Mouse (Mus musculus): ENCODE results near the gene Coil. TPM values are rescaled to one million over a fixed set of nuclear protein-coding genes. Genes with fewer than 3 reads are reported as not detected.

The Coil gene
- polyA plus RNA-seq, 1 experiment from 2014 or later = 24.2 TPM

- Histone ChIP-seq H3K27ac (ENCODE audit: low read depth, low read length) (no peak overlapping the region), H3K4me1 (ENCODE audit: control insufficient read depth, insufficient read depth, low read length) (no peaks in the 10 kb centered on the region), H3K36me3 (ENCODE audit: control insufficient read depth, insufficient read depth, low read length) (no peaks in the 10 kb centered on the region), H3K9me3 (ENCODE audit: control insufficient read depth, low read length) (no peaks in the 10 kb centered on the region), H3K4me3 (ENCODE audit: low read depth, low read length) (no peak overlapping the region), H3K4me2 (no peak overlapping the region), H3K27me3 (ENCODE audit: control insufficient read depth, insufficient read depth, low read length) (no peaks in the 10 kb centered on the region), H3K9ac (ENCODE audit: low read length) (no peak overlapping the region)
- DNase-seq (ENCODE audit: low spot score, missing footprints) (peak; percentile 51), ATAC-seq (ENCODE audit: low FRiP score) (no peak)
- 74% methylated on average over 10 of the region's 10 CpGs for WGBS
Measured at GRCm38 (mm10) chr11:89023477-89023876, 53.4 kb downstream of the Coil start.

GRCm38 (mm10) chr11:89024181-89024881 is 54.3 kb downstream of the Coil start:
- H3K4me1 ChIP-seq (ENCODE audit: control insufficient read depth, insufficient read depth, low read length) = no peaks in the 10 kb centered on the region
- no peak overlapping the region for H3K9ac ChIP-seq (ENCODE audit: low read length)
- no peak overlapping the region for H3K27ac ChIP-seq (ENCODE audit: low read depth, low read length)
- no peak overlapping the region for H3K4me2 ChIP-seq
- ATAC-seq (ENCODE audit: low FRiP score) (no peak), DNase-seq (ENCODE audit: low spot score, missing footprints) (no peak)
- no peak overlapping the region for H3K4me3 ChIP-seq (ENCODE audit: low read depth, low read length)
- no peaks in the 10 kb centered on the region for H3K27me3 ChIP-seq (ENCODE audit: control insufficient read depth, insufficient read depth, low read length)
- 81% methylated on average over 11 of the region's 11 CpGs for WGBS
- no peaks in the 10 kb centered on the region for H3K36me3 ChIP-seq (ENCODE audit: control insufficient read depth, insufficient read depth, low read length)
- H3K9me3 ChIP-seq (ENCODE audit: control insufficient read depth, low read length) = no peaks in the 10 kb centered on the region

- H3K27me3 ChIP-seq (ENCODE audit: control insufficient read depth, insufficient read depth, low read length) = no peaks in the 10 kb centered on the region
- H3K4me1 ChIP-seq (ENCODE audit: control insufficient read depth, insufficient read depth, low read length) = no peaks in the 10 kb centered on the region
- H3K9me3 ChIP-seq (ENCODE audit: control insufficient read depth, low read length) = no peaks in the 10 kb centered on the region
- H3K36me3 ChIP-seq (ENCODE audit: control insufficient read depth, insufficient read depth, low read length) = no peaks in the 10 kb centered on the region
- no peak overlapping the region for H3K4me2 ChIP-seq
- no peak overlapping the region for H3K27ac ChIP-seq (ENCODE audit: low read depth, low read length)
- 76% methylated on average over 3 of the region's 3 CpGs for WGBS
- H3K9ac ChIP-seq (ENCODE audit: low read length) = no peak overlapping the region
- DNase-seq (ENCODE audit: low spot score, missing footprints) = no peak
- no peak for ATAC-seq (ENCODE audit: low FRiP score)
- H3K4me3 ChIP-seq (ENCODE audit: low read depth, low read length) = no peak overlapping the region
Measured at GRCm38 (mm10) chr11:89025603-89026002, 55.6 kb downstream of the Coil start.

- no peak for ATAC-seq (ENCODE audit: low FRiP score)
- Histone ChIP-seq H3K9ac (ENCODE audit: low read length) (no peak overlapping the region), H3K36me3 (ENCODE audit: control insufficient read depth, insufficient read depth, low read length) (no peaks in the 10 kb centered on the region), H3K9me3 (ENCODE audit: control insufficient read depth, low read length) (no peaks in the 10 kb centered on the region), H3K4me1 (ENCODE audit: control insufficient read depth, insufficient read depth, low read length) (no peaks in the 10 kb centered on the region), H3K27ac (ENCODE audit: low read depth, low read length) (no peak overlapping the region), H3K27me3 (ENCODE audit: control insufficient read depth, insufficient read depth, low read length) (no peaks in the 10 kb centered on the region), H3K4me3 (ENCODE audit: low read depth, low read length) (no peak overlapping the region), H3K4me2 (no peak overlapping the region)
- DNase-seq (ENCODE audit: low spot score, missing footprints) = no peak
- WGBS = 95% methylated on average over 3 of the region's 3 CpGs
Measured at GRCm38 (mm10) chr11:89026117-89026516, 56.1 kb downstream of the Coil start.

GRCm38 (mm10) chr11:89027955-89028361 is 57.9 kb downstream of the Coil start:
- no peaks in the 10 kb centered on the region for H3K4me1 ChIP-seq (ENCODE audit: control insufficient read depth, insufficient read depth, low read length)
- H3K9me3 ChIP-seq (ENCODE audit: control insufficient read depth, low read length) = no peaks in the 10 kb centered on the region
- no peak for DNase-seq (ENCODE audit: low spot score, missing footprints)
- no peak overlapping the region for H3K27ac ChIP-seq (ENCODE audit: low read depth, low read length)
- no peak for ATAC-seq (ENCODE audit: low FRiP score)
- 83% methylated on average over 10 of the region's 10 CpGs for WGBS
- no peak overlapping the region for H3K4me2 ChIP-seq
- no peak overlapping the region for H3K4me3 ChIP-seq (ENCODE audit: low read depth, low read length)
- no peaks in the 10 kb centered on the region for H3K27me3 ChIP-seq (ENCODE audit: control insufficient read depth, insufficient read depth, low read length)
- no peak overlapping the region for H3K9ac ChIP-seq (ENCODE audit: low read length)
- H3K36me3 ChIP-seq (ENCODE audit: control insufficient read depth, insufficient read depth, low read length) = no peaks in the 10 kb centered on the region

- no peaks in the 10 kb centered on the region for H3K9me3 ChIP-seq (ENCODE audit: control insufficient read depth, low read length)
- ATAC-seq (ENCODE audit: low FRiP score) = no peak
Measured at GRCm38 (mm10) chr11:89028871-89029405, 58.9 kb downstream of the Coil start.

GRCm38 (mm10) chr11:89030552-89030951 is 60.5 kb downstream of the Coil start:
- H3K36me3 ChIP-seq (ENCODE audit: control insufficient read depth, insufficient read depth, low read length) = no peaks in the 10 kb centered on the region
- no peaks in the 10 kb centered on the region for H3K27me3 ChIP-seq (ENCODE audit: control insufficient read depth, insufficient read depth, low read length)
- no peak for DNase-seq (ENCODE audit: low spot score, missing footprints)
- no peak overlapping the region for H3K27ac ChIP-seq (ENCODE audit: low read depth, low read length)
- no peak overlapping the region for H3K4me3 ChIP-seq (ENCODE audit: low read depth, low read length)
- H3K9me3 ChIP-seq (ENCODE audit: control insufficient read depth, low read length) = no peaks in the 10 kb centered on the region
- H3K9ac ChIP-seq (ENCODE audit: low read length) = no peak overlapping the region
- no peaks in the 10 kb centered on the region for H3K4me1 ChIP-seq (ENCODE audit: control insufficient read depth, insufficient read depth, low read length)
- H3K4me2 ChIP-seq = no peak overlapping the region
- 76% methylated on average over 6 of the region's 6 CpGs for WGBS
- ATAC-seq (ENCODE audit: low FRiP score) = no peak

More at GRCm38 (mm10) chr11:89028871-89029405, 58.9 kb downstream of the Coil start:
- H3K9ac ChIP-seq (ENCODE audit: low read length) = no peak overlapping the region
- no peak overlapping the region for H3K4me2 ChIP-seq
- H3K4me1 ChIP-seq (ENCODE audit: control insufficient read depth, insufficient read depth, low read length) = no peaks in the 10 kb centered on the region
- no peak overlapping the region for H3K4me3 ChIP-seq (ENCODE audit: low read depth, low read length)
- H3K36me3 ChIP-seq (ENCODE audit: control insufficient read depth, insufficient read depth, low read length) = no peaks in the 10 kb centered on the region
- 69% methylated on average over 10 of the region's 10 CpGs for WGBS
- no peak for DNase-seq (ENCODE audit: low spot score, missing footprints)
- no peaks in the 10 kb centered on the region for H3K27me3 ChIP-seq (ENCODE audit: control insufficient read depth, insufficient read depth, low read length)
- no peak overlapping the region for H3K27ac ChIP-seq (ENCODE audit: low read depth, low read length)

- no peaks in the 10 kb centered on the region for H3K9me3 ChIP-seq (ENCODE audit: control insufficient read depth, low read length)
- H3K4me3 ChIP-seq (ENCODE audit: low read depth, low read length) = no peak overlapping the region
Measured at GRCm38 (mm10) chr11:89031189-89031588, 61.1 kb downstream of the Coil start.

GRCm38 (mm10) chr11:89034592-89034991 is 64.5 kb downstream of the Coil start:
- Histone ChIP-seq H3K27me3 (ENCODE audit: control insufficient read depth, insufficient read depth, low read length) (no peaks in the 10 kb centered on the region), H3K27ac (ENCODE audit: low read depth, low read length) (no peak overlapping the region), H3K9me3 (ENCODE audit: control insufficient read depth, low read length) (no peaks in the 10 kb centered on the region), H3K4me1 (ENCODE audit: control insufficient read depth, insufficient read depth, low read length) (no peaks in the 10 kb centered on the region), H3K4me2 (no peak overlapping the region), H3K4me3 (ENCODE audit: low read depth, low read length) (no peak overlapping the region), H3K36me3 (ENCODE audit: control insufficient read depth, insufficient read depth, low read length) (no peaks in the 10 kb centered on the region), H3K9ac (ENCODE audit: low read length) (no peak overlapping the region)
- DNase-seq (ENCODE audit: low spot score, missing footprints) (no peak), ATAC-seq (ENCODE audit: low FRiP score) (no peak)

More at GRCm38 (mm10) chr11:89031189-89031588, 61.1 kb downstream of the Coil start:
- Histone ChIP-seq H3K9ac (ENCODE audit: low read length) (no peak overlapping the region), H3K4me2 (no peak overlapping the region), H3K4me1 (ENCODE audit: control insufficient read depth, insufficient read depth, low read length) (no peaks in the 10 kb centered on the region), H3K27me3 (ENCODE audit: control insufficient read depth, insufficient read depth, low read length) (no peaks in the 10 kb centered on the region), H3K27ac (ENCODE audit: low read depth, low read length) (no peak overlapping the region), H3K36me3 (ENCODE audit: control insufficient read depth, insufficient read depth, low read length) (no peaks in the 10 kb centered on the region)
- ATAC-seq (ENCODE audit: low FRiP score) (no peak), DNase-seq (ENCODE audit: low spot score, missing footprints) (no peak)
- WGBS = 81% methylated on average over 1 of the region's 1 CpGs

Measured in midbrain, embryonic 11.5 days (tissue).